ENCODE assay signal across 8 mouse cellular contexts in the genomic region with DNA sequence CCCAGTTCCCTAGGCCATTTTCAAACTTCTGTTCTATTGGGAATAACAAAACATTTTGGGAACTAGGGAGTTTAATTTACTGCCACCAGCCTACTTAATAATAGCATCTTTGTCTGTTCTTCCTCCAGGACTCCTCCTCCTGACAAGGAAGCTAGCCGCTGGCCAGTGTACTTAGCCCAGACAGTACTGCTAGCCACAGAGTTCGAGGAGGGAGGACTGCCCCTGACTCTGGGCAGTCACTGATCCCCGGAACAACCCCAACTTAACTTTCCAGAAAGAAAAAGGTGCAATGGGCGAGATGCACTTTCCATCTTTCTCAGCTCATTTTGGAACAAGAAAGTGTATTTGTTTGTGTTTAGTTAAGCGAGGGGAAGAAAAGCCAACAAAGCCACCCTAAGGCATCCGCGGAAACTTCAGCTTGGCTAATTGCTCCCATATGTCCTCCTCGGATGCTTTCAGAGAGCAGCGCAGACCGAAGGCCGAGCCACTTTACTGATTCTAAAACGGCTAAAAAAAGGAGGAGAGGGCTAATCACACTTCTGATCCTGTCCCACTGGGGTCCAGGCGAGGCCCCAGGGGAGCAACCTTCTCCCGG. TPM values are rescaled to one million over a fixed set of nuclear protein-coding genes. Genes with fewer than 3 reads are reported as not detected.
DNase-seq lines count a peak whose midpoint lies in the region; ATAC-seq and TF ChIP-seq lines count a peak whose summit lies in the region.

No protein-coding gene starts in this region.

- peak overlapping the region; percentile 89 for H3K4me2 ChIP-seq in forebrain, embryonic 11.5 days (ENCODE audit: low read depth, low read length, severe bottlenecking)
- peak overlapping the region; percentile 75 for H3K4me2 ChIP-seq in liver, embryonic 14.5 days (ENCODE audit: low read depth)

- 0 out of 2 replicates have a peak, but pooled peaks cover 10% of the 10 kb centered on the region for H3K4me1 ChIP-seq in forebrain, embryonic 11.5 days (replicated peaks; ENCODE audit: control insufficient read depth, insufficient read depth, low read length)
- peaks cover 0 to 13% of the 10 kb centered on the region in 2 experiments; a peak in 2 of 4 replicates for H3K4me1 ChIP-seq in liver, embryonic 14.5 days (replicated peaks; ENCODE audit: control insufficient read depth in 2 of 2, insufficient read depth in 2 of 2, low read length in 1 of 2)

- no peak for TF ChIP-seq CTCF in gastrocnemius, adult 2 months (IDR thresholded peaks at IDR 0.05)
- TF ChIP-seq CTCF in liver, embryonic 14.5 days (IDR thresholded peaks at IDR 0.05; ENCODE audit: low read depth), result no peak

- H3K4me3 ChIP-seq in gastrocnemius, adult 2 months, result peak overlapping the region; percentile 98
- H3K4me3 ChIP-seq in forebrain, embryonic 11.5 days (ENCODE audit: low read depth, low read length), result peak overlapping the region; percentile 70
- peak overlapping the region; percentile 67 to 75 for H3K4me3 ChIP-seq in liver, embryonic 14.5 days (ENCODE audit: insufficient read depth in 1 of 2, low read depth in 2 of 2, low read length in 2 of 2)

- under 1% methylated on average over 14 of the region's 14 CpGs for WGBS in forebrain, embryonic 11.5 days
- 3% methylated on average over 14 of the region's 14 CpGs for WGBS in liver, embryonic 14.5 days (ENCODE audit: insufficient replicate concordance)

- H3K9ac ChIP-seq in forebrain, embryonic 11.5 days (ENCODE audit: low read length), result peak overlapping the region; percentile 89
- H3K9ac ChIP-seq in liver, embryonic 14.5 days (replicated peaks), result peak overlapping the region; percentile 38; the same call in 1 of the 2 replicates

- TF ChIP-seq EP300 in liver, embryonic 14.5 days (IDR thresholded peaks at IDR 0.05; ENCODE audit: low read depth), result no peak

- no peak; the same call in 1 of the 2 replicates for ATAC-seq in forebrain, embryonic 11.5 days (replicated peaks; ENCODE audit: low FRiP score)
- peak; percentile 38 for ATAC-seq in liver, embryonic 14.5 days (ENCODE audit: insufficient read depth)

- no peak for DNase-seq in gastrocnemius, adult 2 months
- no peak for DNase-seq in gastrocnemius, postnatal 25 days
- peak; percentile 32 for DNase-seq in 416B (ENCODE audit: low read depth)
- DNase-seq in forebrain, embryonic 11.5 days (ENCODE audit: low spot score), result peak; percentile 59
- DNase-seq in liver, embryonic 14.5 days (ENCODE audit: low read depth in 3 of 3, low spot score in 3 of 3), result no peak
- DNase-seq in urinary bladder, postnatal 25 days (ENCODE audit: low spot score), result no peak
- DNase-seq in adrenal gland, postnatal 25 days, result no peak
- DNase-seq in testis, postnatal 14 days (ENCODE audit: low spot score), result no peak

- peak overlapping the region; percentile 91 for H3K27ac ChIP-seq in gastrocnemius, adult 2 months
- peak overlapping the region; percentile 87 for H3K27ac ChIP-seq in forebrain, embryonic 11.5 days (ENCODE audit: low read depth, low read length)
- H3K27ac ChIP-seq in liver, embryonic 14.5 days, result no peak overlapping the region

- no peaks in the 10 kb centered on the region for H3K36me3 ChIP-seq in forebrain, embryonic 11.5 days (ENCODE audit: control insufficient read depth, insufficient read depth, low read length)
- no peaks in the 10 kb centered on the region for H3K36me3 ChIP-seq in liver, embryonic 14.5 days (replicated peaks; ENCODE audit: control insufficient read depth, insufficient read depth, low read depth)

- no peaks in the 10 kb centered on the region; the same call in 1 of the 2 replicates for H3K9me3 ChIP-seq in forebrain, embryonic 11.5 days (ENCODE audit: control insufficient read depth, low read length)
- H3K9me3 ChIP-seq in liver, embryonic 14.5 days (ENCODE audit: control insufficient read depth, low read length), result no peaks in the 10 kb centered on the region

- H3K27me3 ChIP-seq in forebrain, embryonic 11.5 days (ENCODE audit: control insufficient read depth, insufficient read depth, low read length), result no peaks in the 10 kb centered on the region
- peaks cover 41% of the 10 kb centered on the region for H3K27me3 ChIP-seq in liver, embryonic 14.5 days (ENCODE audit: control insufficient read depth, insufficient read depth, low read length)

- intact Hi-C loops in gastrocnemius, adult 2 months (cut with DNase I), result loop anchor here (5.0 kb wide), 2 partner anchors 41 to 136 kb away; no protein-coding TSS in a partner anchor

RNA-seq across cellular contexts. Expression of a gene that starts 0.5 kb away (rescaled TPM):
- total RNA-seq in gastrocnemius, adult 2 months (2021), result 1 to 10 TPM; 6.3 to 8.7 TPM
- 1 to 10 TPM; 6.2 to 7.9 TPM for total RNA-seq in gastrocnemius, postnatal 25 days (2021)
- 21.0 and 22.7 TPM in 2 replicates for polyA plus RNA-seq in forebrain, embryonic 11.5 days (2014; fragmentation: Nextera tagmentation; extraction: Ambion mirVana)
- polyA plus RNA-seq in liver, embryonic 14.5 days (2012; rRNA removed), result 1.1 TPM in 2 replicates
- 1.3 and 1.5 TPM in 2 replicates for polyA plus RNA-seq in liver, embryonic 14.5 days (2014; fragmentation: Nextera tagmentation; extraction: Ambion mirVana)
- total RNA-seq in adrenal gland, postnatal 25 days (2021), result 20.2 and 20.6 TPM in 2 replicates

Comparison
In these comparisons a context has a peak if more than half of its experiments do, and no peak if none do; other contexts are left out.
1. DNase-seq: peak in 416B (single experiment) and forebrain, embryonic 11.5 days (single experiment); none in gastrocnemius, adult 2 months (single experiment), gastrocnemius, postnatal 25 days (single experiment), liver, embryonic 14.5 days (0 of 3), urinary bladder, postnatal 25 days (single experiment), adrenal gland, postnatal 25 days (single experiment) and testis, postnatal 14 days (single experiment).
2. Peak in every context shown above with its lines, with median percentiles within 50 percentile points of each other: H3K4me3 ChIP-seq.